Comparison of ENCODE assay signal across 27 mouse cellular contexts in the genomic region with DNA sequence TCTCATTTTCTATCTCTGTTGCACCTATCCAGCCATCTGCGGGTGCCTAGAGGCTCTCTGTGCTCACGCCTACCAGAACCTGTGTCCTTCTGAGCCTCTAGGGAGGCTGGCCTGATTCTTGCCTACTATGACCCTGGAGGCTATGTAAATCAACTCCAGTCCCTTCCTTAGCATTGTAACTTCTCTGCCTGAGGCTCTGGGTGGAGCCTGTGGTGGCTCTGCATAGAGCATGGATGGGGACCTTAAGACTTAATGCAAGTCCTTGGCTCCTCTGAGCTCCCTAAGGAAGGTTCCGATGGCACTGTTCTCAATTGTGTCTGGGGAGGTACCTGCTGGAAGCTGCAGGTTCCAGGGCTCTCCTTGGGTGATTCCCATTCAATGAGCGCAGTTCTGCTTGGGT.
"Had no signal": no experiment of that assay in that cellular context is flagged by ENCODE, and none has a peak within 500 bp of the region (broad histone marks: within the 10 kb centered on the region; RNA-seq: fewer than 3 reads in every experiment).

No protein-coding gene starts in this region.

- H3K9me3 ChIP-seq: embryonic facial prominence, embryonic 10.5 days; embryonic facial prominence, embryonic 12.5 days; embryonic facial prominence, embryonic 13.5 days; embryonic facial prominence, embryonic 15.5 days; forebrain, embryonic 12.5 days; forebrain, embryonic 13.5 days; heart, embryonic 10.5 days had no signal

- H3K9ac ChIP-seq: embryonic facial prominence, embryonic 12.5 days; embryonic facial prominence, embryonic 13.5 days; embryonic facial prominence, embryonic 15.5 days; forebrain, embryonic 12.5 days; forebrain, embryonic 13.5 days; forebrain, postnatal 0 days had no signal

- H3K4me2 ChIP-seq: embryonic facial prominence, embryonic 12.5 days; embryonic facial prominence, embryonic 13.5 days; embryonic facial prominence, embryonic 15.5 days; forebrain, embryonic 12.5 days; forebrain, embryonic 13.5 days had no signal

- H3K27ac ChIP-seq: embryonic facial prominence, embryonic 12.5 days; embryonic facial prominence, embryonic 13.5 days; embryonic facial prominence, embryonic 15.5 days; forebrain, embryonic 12.5 days; forebrain, embryonic 13.5 days; gastrocnemius, adult 2 months; heart, adult 2 months; heart, embryonic 10.5 days had no signal

- DNase-seq: cerebellum, adult 8-10 months; cerebellum, adult 9-10 months; cerebellum, adult 9-11 months; cerebellum, postnatal 10 days; cerebellum, postnatal 14 days; cerebellum, postnatal 25 days; cerebellum, postnatal 36 days; embryo, embryonic 11 days; forebrain, postnatal 0 days; gastrocnemius, adult 2 months; gastrocnemius, postnatal 10 days; gastrocnemius, postnatal 14 days; gastrocnemius, postnatal 25 days; gastrocnemius, postnatal 36 days; heart, adult 11 months; heart, adult 18-20 months; heart, adult 2 months had no signal

- H3K4me3 ChIP-seq: embryonic facial prominence, embryonic 10.5 days; embryonic facial prominence, embryonic 12.5 days; embryonic facial prominence, embryonic 13.5 days; embryonic facial prominence, embryonic 15.5 days; erythroblast, embryonic 14.5 days; forebrain, embryonic 12.5 days; forebrain, embryonic 13.5 days; gastrocnemius, adult 2 months; heart, adult 2 months; heart, embryonic 10.5 days had no signal

- ATAC-seq: forebrain, embryonic 13.5 days; forebrain, embryonic 14.5 days; forebrain, embryonic 16.5 days; forebrain, postnatal 0 days had no signal

- H3K36me3 ChIP-seq: embryonic facial prominence, embryonic 10.5 days; embryonic facial prominence, embryonic 12.5 days; embryonic facial prominence, embryonic 13.5 days; embryonic facial prominence, embryonic 15.5 days; forebrain, embryonic 12.5 days; heart, embryonic 10.5 days had no signal

- H3K4me1 ChIP-seq: embryonic facial prominence, embryonic 12.5 days; embryonic facial prominence, embryonic 13.5 days; embryonic facial prominence, embryonic 15.5 days; forebrain, embryonic 12.5 days; forebrain, embryonic 13.5 days had no signal

- H3K27me3 ChIP-seq: embryonic facial prominence, embryonic 12.5 days; embryonic facial prominence, embryonic 13.5 days; embryonic facial prominence, embryonic 15.5 days; forebrain, embryonic 12.5 days; forebrain, embryonic 13.5 days had no signal
